Mouse (Mus musculus): ENCODE data around the gene Pilrb1.

- TF ChIP-seq CTCF (conservative IDR thresholded peaks at IDR 0.05; ENCODE audit: insufficient read depth, insufficient read length, low read depth, low read length): no peak
- no peak for TF ChIP-seq POLR2A (IDR thresholded peaks at IDR 0.05; ENCODE audit: low read depth, low read length)
Observed at GRCm38 (mm10) chr5:137833500-137833899, 24.4 kb downstream of the Pilrb1 start.

Data from kidney, adult 2 months (tissue).